Mouse (Mus musculus): Measurements from ENCODE around the gene Rap1gds1.

Gene Rap1gds1

GRCm38 (mm10) chr3:139074484-139075211 lies at the start of gene Rap1gds1:
Rap1gds1 (minus strand) TSS chr3:139075201.
- in situ Hi-C loops (cut with MboI, MseI): no loop called here

- in situ Hi-C loops (cut with MboI, MseI): no loop called here
These were observed 43.4 kb upstream of the Rap1gds1 start for GRCm38 (mm10) chr3:139118446-139118845.

GRCm38 (mm10) chr3:139116733-139117337 lies 41.8 kb upstream of the Rap1gds1 start:
- in situ Hi-C loops (cut with MboI, MseI): no loop called here

- in situ Hi-C loops (cut with MboI, MseI): no loop called here
These were observed 37.5 kb upstream of the Rap1gds1 start for GRCm38 (mm10) chr3:139112335-139112973.

- in situ Hi-C loops (cut with MboI, MseI): no loop called here
These were observed 36.9 kb upstream of the Rap1gds1 start for GRCm38 (mm10) chr3:139111877-139112276.

GRCm38 (mm10) chr3:139108176-139108575 lies 33.2 kb upstream of the Rap1gds1 start:
- in situ Hi-C loops (cut with MboI, MseI): no loop called here

GRCm38 (mm10) chr3:139103914-139104313 lies 28.9 kb upstream of the Rap1gds1 start:
- in situ Hi-C loops (cut with MboI, MseI): no loop called here

- in situ Hi-C loops (cut with MboI, MseI): no loop called here
These were observed 28.3 kb upstream of the Rap1gds1 start for GRCm38 (mm10) chr3:139103346-139103745.

- in situ Hi-C loops (cut with MboI, MseI): no loop called here
These were observed 26.9 kb upstream of the Rap1gds1 start for GRCm38 (mm10) chr3:139101941-139102340.

- in situ Hi-C loops (cut with MboI, MseI): no loop called here
These were observed 24.3 kb upstream of the Rap1gds1 start for GRCm38 (mm10) chr3:139099284-139099683.

GRCm38 (mm10) chr3:139095894-139096293 lies 20.9 kb upstream of the Rap1gds1 start:
- in situ Hi-C loops (cut with MboI, MseI): no loop called here

GRCm38 (mm10) chr3:139088526-139088925 lies 13.5 kb upstream of the Rap1gds1 start:
- in situ Hi-C loops (cut with MboI, MseI): no loop called here

GRCm38 (mm10) chr3:139083778-139084539 lies 9.0 kb upstream of the Rap1gds1 start:
- in situ Hi-C loops (cut with MboI, MseI): no loop called here

- in situ Hi-C loops (cut with MboI, MseI): no loop called here
These were observed 4.8 kb upstream of the Rap1gds1 start for GRCm38 (mm10) chr3:139079831-139080230.

GRCm38 (mm10) chr3:139078010-139078409 lies 3.0 kb upstream of the Rap1gds1 start:
- in situ Hi-C loops (cut with MboI, MseI): no loop called here

GRCm38 (mm10) chr3:139076059-139076455 lies 1.1 kb upstream of the Rap1gds1 start:
- in situ Hi-C loops (cut with MboI, MseI): no loop called here

GRCm38 (mm10) chr3:139075333-139076058 lies 495 bp upstream of the Rap1gds1 start:
- in situ Hi-C loops (cut with MboI, MseI): no loop called here

- in situ Hi-C loops (cut with MboI, MseI): no loop called here
These were observed 1.1 kb downstream of the Rap1gds1 start for GRCm38 (mm10) chr3:139073801-139074483.

- in situ Hi-C loops (cut with MboI, MseI): no loop called here
These were observed 5.5 kb downstream of the Rap1gds1 start for GRCm38 (mm10) chr3:139069539-139069938.

GRCm38 (mm10) chr3:139064076-139064475 lies 10.9 kb downstream of the Rap1gds1 start:
- in situ Hi-C loops (cut with MboI, MseI): loop anchor here (5.0 kb wide), 1 partner anchor 62 kb away; no protein-coding TSS in a partner anchor

- in situ Hi-C loops (cut with MboI, MseI): loop anchor here (5.0 kb wide), 1 partner anchor 60 kb away; no protein-coding TSS in a partner anchor
These were observed 12.9 kb downstream of the Rap1gds1 start for GRCm38 (mm10) chr3:139062088-139062487.

Data from T-helper 1 cell (primary cell).